Mouse (Mus musculus) CH12F3 (cell line): ENCODE measurements around the gene Ergic1.

ENCODE experiments used
- in situ Hi-C: fragments of 300-500 bp; cut with MboI; formaldehyde crosslinking; loops from 2 replicates; pipeline ENCODE4 v1.14.3; 2020; ENCODE audit warnings: low sequenced_read_pairs

The Ergic1 gene

DNA sequence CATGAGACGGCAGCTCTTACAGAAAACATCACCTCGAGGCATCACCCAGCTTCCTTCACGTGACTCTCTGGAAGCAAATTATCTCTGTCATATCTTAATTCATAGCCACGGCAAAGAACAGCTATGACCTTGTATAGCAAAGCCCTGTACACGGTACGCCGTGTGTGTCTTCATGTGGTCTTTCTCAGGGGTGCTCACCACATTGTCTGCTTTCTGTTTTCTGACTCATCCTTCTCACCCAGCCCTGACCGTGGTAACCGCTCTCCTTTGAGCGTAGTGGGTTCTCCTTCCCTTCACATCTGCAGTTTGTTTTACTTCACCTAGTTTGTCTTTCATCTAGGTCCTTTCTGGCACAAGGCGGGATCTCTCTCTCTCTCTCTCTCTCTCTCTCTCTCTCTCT is 11.0 kb downstream of the Ergic1 start:
- in situ Hi-C loops: no loop called here

GRCm38 (mm10) chr17:26574118-26574517 is 12.8 kb downstream of the Ergic1 start:
- in situ Hi-C loops: no loop called here

DNA sequence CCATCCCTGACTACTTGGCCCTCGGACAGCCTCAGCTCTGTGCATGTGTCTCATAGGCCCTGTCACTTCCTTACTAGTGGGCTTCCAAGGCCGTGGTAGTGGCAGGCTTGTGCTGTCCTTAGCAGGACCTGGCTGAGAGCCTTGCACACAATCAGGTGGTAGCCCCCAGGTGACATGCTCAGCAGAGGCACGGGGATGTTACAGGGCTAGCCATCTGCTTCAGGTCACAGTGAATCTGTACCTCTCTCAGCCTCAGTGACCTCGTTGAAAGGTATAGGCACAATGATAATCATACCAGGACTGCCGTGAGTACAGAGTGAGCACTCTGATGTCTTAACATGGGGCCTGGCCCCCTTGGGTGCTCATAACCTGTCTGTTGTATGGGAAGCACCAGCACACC is 13.4 kb downstream of the Ergic1 start:
- in situ Hi-C loops: no loop called here

DNA sequence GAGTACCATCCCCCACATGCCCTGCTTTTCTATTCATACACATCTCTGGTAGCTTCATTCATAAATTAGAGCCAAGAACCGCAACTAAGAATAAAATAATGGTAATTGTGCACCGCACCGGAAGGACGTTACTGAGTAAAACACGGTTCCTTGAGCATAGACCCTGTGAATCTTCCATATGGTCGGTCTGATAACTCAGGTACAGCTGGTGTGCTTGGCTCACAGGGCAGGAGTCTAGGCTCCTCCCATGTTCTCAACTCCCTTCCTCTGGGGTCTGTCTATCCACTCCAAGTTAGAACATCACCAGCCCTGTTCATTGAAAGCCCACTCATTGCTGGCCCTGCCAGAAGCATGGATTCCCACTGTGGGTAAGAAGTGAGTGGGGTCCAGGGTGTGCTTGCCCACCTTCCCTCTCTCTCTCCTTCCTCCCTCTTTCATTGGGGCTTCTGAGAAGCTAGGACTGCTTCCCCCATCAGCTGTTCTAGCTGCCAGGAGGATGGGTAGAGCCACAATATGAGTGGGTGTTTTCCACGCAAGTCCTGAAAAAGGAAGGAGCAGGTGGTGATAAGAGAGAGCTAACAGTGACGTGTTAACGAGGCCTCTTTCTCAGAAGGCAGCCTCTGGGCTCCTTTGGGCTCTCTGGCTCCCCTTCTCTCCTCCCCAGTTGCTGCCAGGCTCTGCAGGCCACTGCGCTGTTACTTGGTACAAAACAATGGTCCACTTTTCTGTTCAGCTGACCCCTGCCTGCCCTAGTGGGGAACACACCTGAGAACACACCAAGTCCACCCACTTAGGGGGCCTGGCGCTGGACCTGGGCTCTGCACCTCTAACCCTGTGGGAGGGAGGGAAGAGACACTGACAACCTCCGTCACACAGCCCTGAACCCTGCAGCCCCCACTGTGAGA is 14.7 kb downstream of the Ergic1 start:
- in situ Hi-C loops: no loop called here

GRCm38 (mm10) chr17:26576833-26577232 is 15.5 kb downstream of the Ergic1 start:
- in situ Hi-C loops: no loop called here

GRCm38 (mm10) chr17:26577309-26577708 is 16.0 kb downstream of the Ergic1 start:
- in situ Hi-C loops: no loop called here

- in situ Hi-C loops: no loop called here
Measured at GRCm38 (mm10) chr17:26578162-26578561, 16.9 kb downstream of the Ergic1 start.

- in situ Hi-C loops: no loop called here
Measured at GRCm38 (mm10) chr17:26578771-26579170, 17.5 kb downstream of the Ergic1 start.

GRCm38 (mm10) chr17:26579396-26579795 is 18.1 kb downstream of the Ergic1 start:
- in situ Hi-C loops: no loop called here

- in situ Hi-C loops: no loop called here
Measured at GRCm38 (mm10) chr17:26580873-26581401, 19.6 kb downstream of the Ergic1 start.

DNA sequence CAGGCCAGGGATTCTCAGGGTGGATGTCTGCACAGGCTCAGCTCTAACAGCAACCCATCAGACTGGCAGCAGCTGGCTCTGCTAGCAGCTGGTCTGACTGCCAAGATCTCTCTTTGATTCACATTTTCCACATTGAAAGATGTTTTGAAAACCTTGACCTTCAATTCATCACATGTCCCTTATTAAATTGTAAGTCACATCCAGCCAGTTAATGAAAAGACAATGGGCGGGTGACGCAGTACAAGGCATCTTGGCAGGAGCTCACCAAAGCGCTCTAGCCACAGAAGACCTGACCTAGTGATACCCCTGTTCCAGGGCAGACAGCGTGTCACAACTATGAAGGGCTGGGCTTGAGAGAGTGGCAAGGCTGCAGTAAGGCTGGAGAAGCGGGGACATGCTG is 21.0 kb downstream of the Ergic1 start:
- in situ Hi-C loops: no loop called here

- in situ Hi-C loops: no loop called here
Measured at GRCm38 (mm10) chr17:26583056-26583455, 21.8 kb downstream of the Ergic1 start.

- in situ Hi-C loops: no loop called here
Measured at GRCm38 (mm10) chr17:26583606-26584005, 22.3 kb downstream of the Ergic1 start.

GRCm38 (mm10) chr17:26584063-26584462 is 22.8 kb downstream of the Ergic1 start:
- in situ Hi-C loops: no loop called here

GRCm38 (mm10) chr17:26584558-26585136 is 23.4 kb downstream of the Ergic1 start:
- in situ Hi-C loops: no loop called here

- in situ Hi-C loops: no loop called here
Measured at GRCm38 (mm10) chr17:26587961-26588487, 26.7 kb downstream of the Ergic1 start.

DNA sequence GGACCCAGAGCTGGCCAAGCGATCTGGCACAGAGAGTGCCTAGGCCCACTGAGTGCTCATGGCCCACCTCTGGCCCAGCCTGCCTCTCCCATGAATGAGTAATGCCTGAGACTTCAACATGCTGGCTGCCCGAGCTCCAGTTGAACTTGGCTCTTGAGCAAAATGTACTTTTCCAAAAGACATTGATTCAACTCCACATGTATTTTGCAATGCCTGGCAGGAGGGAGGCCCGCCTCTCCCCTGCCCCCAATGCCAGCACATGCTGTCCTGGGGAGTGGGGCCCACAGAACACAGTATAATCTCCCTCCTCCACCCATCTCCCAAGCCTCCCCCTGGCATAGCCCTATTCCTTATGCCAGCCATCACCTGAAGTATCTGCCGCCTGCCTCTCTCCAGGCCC is 31.2 kb downstream of the Ergic1 start:
- in situ Hi-C loops: no loop called here

- in situ Hi-C loops: no loop called here
Measured at GRCm38 (mm10) chr17:26593199-26593598, 31.9 kb downstream of the Ergic1 start.

- in situ Hi-C loops: no loop called here
Measured at GRCm38 (mm10) chr17:26594171-26594570, 32.9 kb downstream of the Ergic1 start.

DNA sequence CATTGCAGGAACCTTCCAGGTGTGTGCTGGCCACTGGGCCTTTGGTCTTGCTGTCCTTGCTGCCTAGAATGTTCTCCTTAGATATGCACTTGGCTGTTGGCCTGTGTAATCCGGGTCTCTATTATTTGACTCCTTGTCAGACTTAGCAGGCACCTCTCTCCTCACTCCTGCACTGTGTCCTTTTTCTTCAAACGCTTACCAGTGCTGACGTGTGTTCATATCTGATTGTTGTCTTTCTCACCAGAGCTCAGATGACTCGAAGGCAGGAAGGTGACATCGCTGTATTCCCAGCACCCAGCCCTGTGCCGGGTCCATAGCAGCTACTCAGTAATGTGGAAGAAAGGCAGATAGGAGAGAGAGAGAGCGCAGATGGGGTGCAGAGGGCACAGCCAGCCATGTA is 33.7 kb downstream of the Ergic1 start:
- in situ Hi-C loops: no loop called here

DNA sequence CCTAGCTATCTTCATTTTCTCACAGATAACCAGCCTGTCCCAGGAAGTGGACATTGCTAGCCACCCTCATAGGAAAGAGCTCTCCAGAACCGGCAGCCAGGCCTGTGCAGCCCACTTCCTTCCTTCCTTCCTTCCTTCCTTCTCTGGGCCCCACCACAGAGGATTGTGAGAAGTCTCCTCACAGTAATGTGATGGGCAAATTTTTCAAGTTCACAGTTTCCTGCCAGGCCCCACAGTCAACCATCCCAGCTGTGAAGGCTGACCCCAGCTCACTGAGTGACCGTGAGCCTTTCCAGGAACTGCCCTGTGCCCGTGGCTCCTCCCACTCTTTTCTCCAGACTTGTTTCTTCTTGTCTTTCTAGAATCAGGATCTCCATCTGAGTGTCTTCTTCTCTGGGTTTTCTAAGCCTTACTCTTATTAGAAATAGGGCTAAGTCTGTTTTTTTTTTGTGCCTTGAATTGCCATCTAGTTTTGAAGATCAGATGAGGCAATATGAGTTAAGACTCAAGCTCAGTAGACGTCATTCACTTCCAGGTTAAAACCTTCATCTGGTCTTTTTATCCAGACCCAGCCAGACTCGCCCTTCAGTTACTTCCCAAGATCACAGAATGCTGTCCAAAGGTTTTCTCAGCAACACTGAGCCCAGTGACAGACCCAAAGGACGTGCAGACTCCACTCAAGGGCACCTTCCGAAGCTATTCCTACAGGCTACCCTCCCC is 34.3 kb downstream of the Ergic1 start:
- in situ Hi-C loops: no loop called here
